Mouse (Mus musculus): ENCODE measurements around the gene Gm28230.

GRCm38 (mm10) chr2:74730331-74730730 lies 3.8 kb downstream of the Gm28230 start:
- no peak for TF ChIP-seq CTCF (IDR thresholded peaks at IDR 0.05; ENCODE audit: low read depth)
- TF ChIP-seq EP300 (IDR thresholded peaks at IDR 0.05; ENCODE audit: low read depth) = no peak
